Mouse (Mus musculus): ENCODE measurements at regions not wholly inside any gene's neighbourhood (a gene's known extent, or its start where the extent isn't known, plus 50 kb on each side); places are given as distances from the start of the nearest gene placed in this dataset.

- DNase-seq (ENCODE audit: low spot score in 2 of 2): no peak
Measured at GRCm38 (mm10) chr1:137751446-137751961, 424.0 kb downstream of the Ptprc start.

DNA sequence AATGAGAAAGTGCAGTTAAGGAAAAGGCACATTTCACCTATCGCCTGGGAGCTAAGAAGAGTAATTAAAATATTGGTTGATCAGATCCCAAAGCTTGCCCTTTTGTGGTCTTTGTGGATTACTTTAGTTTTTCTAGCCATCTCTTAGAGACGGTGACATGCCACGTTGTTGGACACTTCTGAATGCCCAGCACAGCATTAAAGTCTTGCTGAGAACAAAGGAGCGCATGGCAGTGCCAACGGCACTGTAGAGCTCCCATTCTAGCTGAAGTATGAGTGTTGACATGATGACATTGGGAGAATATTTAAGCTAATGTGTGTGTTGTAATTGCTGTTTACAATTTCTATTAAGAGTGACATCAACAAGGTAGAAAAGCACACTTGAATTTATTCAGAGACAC, 424.6 kb downstream of the Ptprc start:
- no peak for DNase-seq (ENCODE audit: low spot score in 2 of 2)

DNA sequence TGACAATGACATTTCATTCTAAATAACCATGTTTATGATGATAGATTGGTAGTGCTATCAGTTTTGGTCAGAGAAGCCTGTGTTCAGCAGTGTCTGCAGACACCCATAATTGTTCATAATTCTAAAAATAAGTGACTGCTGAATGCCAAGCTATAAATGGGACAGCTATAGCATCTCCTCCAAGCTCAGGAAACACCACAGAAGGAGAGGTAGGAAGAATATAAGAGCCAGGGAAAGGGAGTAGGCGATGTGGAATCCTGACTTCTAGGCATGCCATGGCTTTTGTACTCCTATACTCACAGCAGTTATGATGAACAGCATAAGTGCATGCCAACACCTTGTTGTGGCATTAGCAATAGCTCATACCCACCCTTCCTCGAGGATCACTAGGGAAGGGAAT, 429.4 kb downstream of the Ptprc start:
- DNase-seq (ENCODE audit: low spot score in 2 of 2): no peak

DNA sequence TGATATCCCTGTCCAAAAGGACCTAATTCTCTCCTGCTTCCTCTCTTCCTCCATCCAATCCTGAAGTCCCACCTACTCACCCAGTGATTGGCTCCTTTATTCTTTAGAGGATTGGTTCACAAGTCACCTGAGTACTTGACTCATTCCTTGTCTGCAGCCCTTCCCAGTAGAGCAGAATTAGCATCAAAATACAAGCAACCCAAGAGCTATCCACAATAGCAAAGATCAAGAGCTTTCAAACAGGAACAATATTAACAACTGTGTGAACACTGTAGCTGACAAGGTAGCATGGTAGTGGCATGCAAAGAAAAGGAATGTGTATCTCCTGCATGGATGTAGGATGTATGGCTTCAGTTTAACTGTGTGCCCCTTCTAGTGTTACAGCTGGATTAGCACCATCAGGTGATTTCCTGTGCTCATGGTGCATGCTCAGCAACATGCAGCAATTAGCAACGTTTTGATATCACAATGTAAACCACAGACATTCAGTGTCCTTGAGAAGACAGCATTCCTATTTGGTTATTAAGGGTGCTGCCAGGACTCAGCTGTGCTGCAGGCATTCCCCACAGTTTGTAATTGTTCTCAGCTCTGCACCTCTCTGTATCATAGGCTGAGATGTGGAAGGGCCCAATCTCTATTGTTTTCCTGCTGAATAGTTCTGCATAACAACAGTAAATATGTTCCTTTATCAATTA, 437.2 kb downstream of the Ptprc start:
- DNase-seq (ENCODE audit: low spot score in 2 of 2): no peak

GRCm38 (mm10) chr1:137703882-137704281, 471.6 kb downstream of the Ptprc start:
- no peak for DNase-seq (ENCODE audit: low spot score in 2 of 2)

GRCm38 (mm10) chr1:137698876-137699275, 476.6 kb downstream of the Ptprc start:
- DNase-seq (ENCODE audit: low spot score in 2 of 2): no peak

DNA sequence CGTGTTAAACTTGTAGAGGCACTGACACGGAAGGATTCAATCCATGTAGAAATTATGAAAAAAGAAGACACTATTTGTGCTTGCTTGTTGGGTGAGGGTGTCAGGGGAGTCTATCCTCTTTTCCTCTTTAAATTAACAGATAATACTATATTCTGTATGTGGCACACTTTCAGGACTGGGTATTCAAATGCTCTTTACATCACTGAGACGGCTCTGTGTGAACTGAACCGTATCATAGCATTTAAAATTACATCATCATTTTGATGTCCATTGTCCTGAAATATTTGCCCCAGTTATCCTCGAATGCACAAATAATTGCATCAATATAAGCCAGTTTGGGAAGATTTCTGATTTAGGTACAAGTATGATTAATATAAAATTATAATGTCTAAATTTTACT, 478.2 kb downstream of the Ptprc start:
- no peak for DNase-seq (ENCODE audit: low spot score in 2 of 2)

DNA sequence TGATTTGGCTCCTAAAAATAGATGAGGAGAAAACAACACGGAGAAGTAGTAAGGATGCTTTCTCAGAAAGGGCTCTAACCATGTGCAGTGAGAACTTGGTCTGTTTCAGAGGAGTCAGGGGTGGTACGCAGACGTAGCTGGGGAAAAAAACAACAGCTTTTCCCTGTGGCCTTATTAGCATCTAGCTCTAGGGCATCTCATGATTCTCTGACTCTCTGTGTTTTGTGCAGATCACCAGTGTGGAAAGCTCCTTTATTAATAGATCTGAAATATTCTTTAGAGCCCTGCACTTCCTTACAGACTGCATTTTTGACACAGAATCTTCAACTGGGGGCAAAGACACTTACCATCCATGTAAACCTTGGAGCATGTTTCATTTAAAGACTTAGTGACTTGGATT, 478.7 kb downstream of the Ptprc start:
- no peak for DNase-seq (ENCODE audit: low spot score in 2 of 2)

- DNase-seq (ENCODE audit: low spot score in 2 of 2): no peak
Measured at GRCm38 (mm10) chr1:137695751-137696150, 479.8 kb downstream of the Ptprc start.

- DNase-seq (ENCODE audit: low spot score in 2 of 2): no peak
Measured at GRCm38 (mm10) chr1:137692525-137692924, 483.0 kb downstream of the Ptprc start.

- DNase-seq (ENCODE audit: low spot score in 2 of 2): no peak
Measured at GRCm38 (mm10) chr1:137690860-137691595, 484.5 kb downstream of the Ptprc start.

DNA sequence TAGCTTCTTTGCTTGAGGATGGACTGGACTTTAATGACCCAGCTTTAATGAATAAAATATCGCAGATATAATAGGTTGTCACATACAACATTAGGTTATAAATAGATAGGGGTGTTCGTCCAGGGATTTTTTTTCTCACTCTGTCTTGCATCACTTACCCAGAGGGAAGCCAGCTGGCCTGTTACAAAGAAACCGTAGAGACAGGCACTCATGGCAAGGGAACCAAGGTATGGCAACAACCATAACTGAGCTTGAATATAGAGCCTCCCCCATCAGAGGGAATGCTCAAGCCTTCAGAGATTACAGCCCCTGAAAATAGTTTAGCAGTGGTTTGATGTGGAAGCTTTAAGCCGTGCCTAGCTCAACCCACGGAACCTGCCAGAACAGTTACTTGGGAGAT, 504.9 kb downstream of the Ptprc start:
- no peak for DNase-seq (ENCODE audit: low spot score in 2 of 2)

GRCm38 (mm10) chr1:137669849-137670248, 505.7 kb downstream of the Ptprc start:
- peak in 1 of 2 experiments; percentile 38 for DNase-seq (ENCODE audit: low spot score in 2 of 2)

GRCm38 (mm10) chr1:137658141-137658540, 517.4 kb downstream of the Ptprc start:
- no peak for DNase-seq (ENCODE audit: low spot score in 2 of 2)

GRCm38 (mm10) chr1:137656900-137657458, 518.5 kb downstream of the Ptprc start:
- DNase-seq (ENCODE audit: low spot score in 2 of 2): peak in 1 of 2 experiments; percentile 38

GRCm38 (mm10) chr1:137654171-137654570, 521.3 kb downstream of the Ptprc start:
- no peak for DNase-seq (ENCODE audit: low spot score in 2 of 2)

DNA sequence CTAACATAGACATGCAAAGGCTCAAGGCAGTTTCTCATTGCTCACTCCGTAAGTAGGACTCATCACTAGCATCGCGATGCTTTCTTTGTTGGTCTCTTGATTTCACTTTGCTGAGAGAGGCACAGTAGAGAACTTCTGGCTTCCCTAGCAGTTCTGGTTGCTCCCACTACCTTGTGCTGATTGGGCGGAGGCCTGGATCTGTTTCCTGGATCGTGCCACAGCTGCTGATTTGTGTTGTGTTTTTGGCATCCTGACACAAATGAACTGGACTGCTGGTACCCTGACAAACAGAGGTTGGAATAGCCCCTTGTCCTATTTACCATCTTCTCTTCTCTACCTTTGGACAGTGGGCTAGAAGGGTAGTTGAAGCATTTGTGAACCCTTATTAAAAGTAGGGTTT, 522.0 kb downstream of the Ptprc start:
- DNase-seq (ENCODE audit: low spot score in 2 of 2): no peak

DNA sequence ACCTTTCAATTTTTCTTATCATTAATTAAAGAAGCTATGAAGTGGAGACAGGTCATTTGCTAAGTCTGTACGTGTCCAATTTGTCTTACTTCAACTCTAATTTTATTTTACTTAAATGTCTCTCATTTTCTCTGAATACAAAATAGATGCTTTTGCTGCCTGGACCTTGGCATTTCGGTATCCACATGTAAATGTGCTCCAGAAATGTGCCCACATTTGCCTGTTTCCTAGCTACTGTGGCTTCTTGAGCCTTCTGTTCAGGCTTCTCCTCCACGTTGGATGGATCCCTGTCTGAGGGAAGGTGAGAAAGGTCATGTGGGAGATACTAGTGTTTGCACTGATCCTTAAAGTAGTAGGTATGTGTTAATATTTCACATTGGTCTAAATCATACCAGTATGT, 524.9 kb downstream of the Ptprc start:
- DNase-seq (ENCODE audit: low spot score in 2 of 2): no peak

DNA sequence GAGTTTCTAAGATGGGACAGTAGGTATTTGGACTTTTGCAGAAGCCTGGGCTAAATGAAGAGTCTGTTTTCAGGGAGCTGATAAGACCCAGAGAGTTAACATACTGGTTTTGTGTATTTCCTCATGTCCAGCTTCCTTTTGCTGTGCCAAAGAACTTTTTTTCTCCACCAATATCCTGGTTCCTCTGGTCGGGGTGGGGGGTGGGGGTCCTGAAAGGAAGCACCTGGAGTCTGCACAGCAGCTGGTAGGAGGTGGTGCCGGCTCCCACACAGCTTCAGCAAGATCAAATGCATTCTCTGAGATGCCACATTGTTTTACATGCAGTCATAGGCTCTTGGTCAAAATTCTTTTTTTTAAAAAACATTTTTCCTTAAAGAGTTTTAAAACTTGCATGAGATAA, 525.4 kb downstream of the Ptprc start:
- peak; percentile 33 to 40 for DNase-seq (ENCODE audit: low spot score in 2 of 2)

DNA sequence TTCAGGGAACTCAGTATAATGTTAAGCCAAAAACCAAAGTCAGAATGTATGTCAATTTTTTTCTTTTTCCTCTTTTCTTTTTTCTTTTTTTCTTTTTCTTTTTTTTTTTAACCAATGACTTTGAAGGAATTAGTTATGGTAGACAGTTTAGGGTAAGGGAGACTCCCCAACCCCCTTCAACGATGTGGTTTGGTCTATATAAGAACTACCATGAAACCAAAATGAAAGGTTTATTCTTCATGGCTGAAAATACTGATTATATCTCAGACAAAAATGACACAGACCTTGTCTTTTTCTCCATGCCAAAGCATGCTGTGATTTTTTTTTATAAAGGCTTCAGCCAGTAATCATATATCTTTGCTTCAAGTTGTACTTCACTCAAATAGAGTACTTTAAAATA, 526.7 kb downstream of the Ptprc start:
- no peak for DNase-seq (ENCODE audit: low spot score in 2 of 2)

GRCm38 (mm10) chr1:137644601-137645040, 530.9 kb downstream of the Ptprc start:
- no peak for DNase-seq (ENCODE audit: low spot score in 2 of 2)

- no peak for DNase-seq (ENCODE audit: low spot score in 2 of 2)
Measured at GRCm38 (mm10) chr1:137643508-137643907, 532.0 kb downstream of the Ptprc start.

DNA sequence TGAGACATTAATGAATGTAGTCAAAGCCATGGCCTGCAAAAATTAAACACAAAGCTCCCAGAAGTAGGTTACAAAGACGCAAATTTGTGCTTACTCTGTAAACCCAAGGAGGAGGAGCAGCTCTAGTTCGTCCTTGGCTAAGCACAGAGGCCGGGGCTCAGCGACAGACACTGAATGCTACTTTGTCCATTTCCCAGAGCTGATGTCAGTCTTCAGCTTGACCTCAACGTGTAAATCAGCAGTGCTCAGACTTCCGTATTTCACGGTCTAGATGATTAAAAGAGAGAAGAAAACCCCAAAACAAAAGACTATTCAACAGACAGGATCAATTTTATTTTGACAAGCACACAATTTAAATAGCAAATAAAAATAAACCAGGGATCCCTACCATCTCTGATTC, 534.7 kb downstream of the Ptprc start:
- no peak for DNase-seq (ENCODE audit: low spot score in 2 of 2)

All from thymus, postnatal 10 days (tissue).